Mouse (Mus musculus) megakaryocyte, embryonic 14.5 days (primary cell): ENCODE data around the gene Ush2a. TPM values are rescaled to one million over a fixed set of nuclear protein-coding genes. Genes with fewer than 3 reads are reported as not detected.

Source experiments
- H3K27me3 ChIP-seq: replicated peaks from 2 replicates; pipeline ENCODE3; 2012; ENCODE audit warnings: inconsistent platforms
- H3K36me3 ChIP-seq: replicated peaks from 2 replicates; pipeline ENCODE3; 2012; ENCODE audit warnings: low read length, inconsistent platforms, mixed read lengths
- H3K4me1 ChIP-seq: 2 replicates; pipeline ENCODE4 v1.6.1; 2012; ENCODE audit warnings: inconsistent platforms
- H3K4me3 ChIP-seq: replicated peaks from 2 replicates; pipeline ENCODE3; 2012; ENCODE audit warnings: moderate library complexity, mild to moderate bottlenecking, inconsistent platforms
- H3K9me3 ChIP-seq: 2 replicates; pipeline ENCODE4 v1.6.1; 2012; ENCODE audit warnings: inconsistent platforms
- FLI1 ChIP-seq: IDR thresholded peaks from 2 replicates; pipeline ENCODE4 v1.6.1; 2012; ENCODE audit warnings: low read length, inconsistent platforms, mixed read lengths
- GATA1 ChIP-seq: IDR thresholded peaks from 3 replicates; pipeline ENCODE4 v1.6.1; 2012; ENCODE audit warnings: mixed read lengths, low read length, inconsistent platforms, borderline replicate concordance
- polyA plus RNA-seq: library from polyadenylated mRNA; stranded (reverse); fragments of >175 nt; gene quantifications from 2 replicates; pipeline ENCODE4 v1.2.3, GENCODE M21; 2012; ENCODE audit warnings: low replicate concordance; ENCODE audit not compliant: insufficient read depth

The Ush2a gene
- polyA plus RNA-seq, 1 experiment = not detected

- no peaks in the 10 kb centered on the region for H3K36me3 ChIP-seq
- peaks cover 12% of the 10 kb centered on the region; the same call in 1 of the 2 replicates for H3K9me3 ChIP-seq
Observed at GRCm38 (mm10) chr1:188537021-188537420, 275.2 kb downstream of the Ush2a start.

GRCm38 (mm10) chr1:188539621-188540020 lies 277.8 kb downstream of the Ush2a start:
- H3K36me3 ChIP-seq = no peaks in the 10 kb centered on the region
- peaks cover 8% of the 10 kb centered on the region for H3K4me1 ChIP-seq
- H3K4me3 ChIP-seq = no peak overlapping the region
- no peaks in the 10 kb centered on the region for H3K27me3 ChIP-seq
- TF ChIP-seq FLI1 (no peak), GATA1 (no peak)
- peaks cover 12% of the 10 kb centered on the region; the same call in 1 of the 2 replicates for H3K9me3 ChIP-seq

More at GRCm38 (mm10) chr1:188537021-188537420, 275.2 kb downstream of the Ush2a start:
- TF ChIP-seq GATA1 (no peak), FLI1 (no peak)
- Histone ChIP-seq H3K4me3 (no peak overlapping the region), H3K4me1 (peaks cover 18% of the 10 kb centered on the region), H3K27me3 (no peaks in the 10 kb centered on the region)

- Histone ChIP-seq H3K9me3 (peaks cover 12% of the 10 kb centered on the region; the same call in 1 of the 2 replicates), H3K27me3 (no peaks in the 10 kb centered on the region), H3K4me3 (no peak overlapping the region), H3K36me3 (no peaks in the 10 kb centered on the region), H3K4me1 (peaks cover 4% of the 10 kb centered on the region)
- no peak for TF ChIP-seq FLI1
- TF ChIP-seq GATA1 = no peak
Observed at GRCm38 (mm10) chr1:188541492-188541891, 279.7 kb downstream of the Ush2a start.

DNA sequence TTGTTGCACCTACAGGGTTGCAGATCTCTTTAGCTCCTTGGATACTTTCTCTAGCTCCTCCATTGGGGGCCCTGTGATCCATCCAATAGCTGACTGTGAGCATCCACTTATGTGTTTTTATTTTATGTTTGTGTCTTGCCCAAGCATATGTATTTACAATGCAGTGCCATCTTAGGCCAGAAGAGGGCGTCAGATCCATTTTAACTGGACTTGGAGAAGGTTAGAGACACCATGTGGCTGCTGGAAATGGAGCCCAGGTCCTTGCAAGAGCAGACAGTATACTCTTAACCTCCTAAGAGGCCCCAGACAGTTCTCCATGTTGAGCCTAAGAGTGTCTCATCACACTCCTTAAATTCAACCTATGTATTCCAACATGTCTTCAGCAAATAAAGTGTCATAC lies 281.5 kb downstream of the Ush2a start:
- no peaks in the 10 kb centered on the region for H3K36me3 ChIP-seq
- H3K4me1 ChIP-seq = no peaks in the 10 kb centered on the region
- H3K4me3 ChIP-seq = no peak overlapping the region
- H3K27me3 ChIP-seq = no peaks in the 10 kb centered on the region
- TF ChIP-seq GATA1 (no peak), FLI1 (no peak)
- peaks cover 12% of the 10 kb centered on the region; the same call in 1 of the 2 replicates for H3K9me3 ChIP-seq

GRCm38 (mm10) chr1:188549686-188550085 lies 287.9 kb downstream of the Ush2a start:
- no peak overlapping the region for H3K4me3 ChIP-seq
- TF ChIP-seq GATA1 = no peak
- TF ChIP-seq FLI1 = no peak

DNA sequence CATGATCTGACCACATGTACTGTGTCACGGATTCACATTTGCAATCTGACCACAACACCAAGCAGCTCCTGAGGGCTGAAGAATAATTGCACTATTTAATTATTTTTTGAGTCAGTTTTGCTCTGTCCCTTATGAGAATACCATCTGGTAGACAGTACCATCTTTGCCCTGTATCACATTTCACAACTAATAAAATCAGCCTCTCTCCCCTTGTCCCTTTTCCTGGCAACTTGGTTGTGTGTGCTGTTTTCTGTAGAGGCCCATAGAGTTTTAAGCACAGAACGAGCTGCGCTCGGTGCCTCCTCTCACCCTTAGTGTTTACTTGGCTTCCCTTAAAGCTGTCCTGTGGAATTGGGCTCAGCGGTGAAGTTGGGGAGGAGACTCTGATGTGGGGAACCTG lies 290.0 kb downstream of the Ush2a start:
- Histone ChIP-seq H3K4me3 (no peak overlapping the region), H3K4me1 (0 out of 2 replicates have a peak, but pooled peaks cover 4% of the 10 kb centered on the region), H3K9me3 (no peaks in the 10 kb centered on the region), H3K36me3 (no peaks in the 10 kb centered on the region), H3K27me3 (peaks cover 2% of the 10 kb centered on the region)
- TF ChIP-seq FLI1 (no peak), GATA1 (no peak)

More at GRCm38 (mm10) chr1:188549686-188550085, 287.9 kb downstream of the Ush2a start:
- Histone ChIP-seq H3K27me3 (no peaks in the 10 kb centered on the region), H3K9me3 (no peaks in the 10 kb centered on the region), H3K36me3 (no peaks in the 10 kb centered on the region), H3K4me1 (0 out of 2 replicates have a peak, but pooled peaks cover 4% of the 10 kb centered on the region)

GRCm38 (mm10) chr1:188558911-188559310 lies 297.1 kb downstream of the Ush2a start:
- no peaks in the 10 kb centered on the region for H3K9me3 ChIP-seq
- no peaks in the 10 kb centered on the region for H3K36me3 ChIP-seq

DNA sequence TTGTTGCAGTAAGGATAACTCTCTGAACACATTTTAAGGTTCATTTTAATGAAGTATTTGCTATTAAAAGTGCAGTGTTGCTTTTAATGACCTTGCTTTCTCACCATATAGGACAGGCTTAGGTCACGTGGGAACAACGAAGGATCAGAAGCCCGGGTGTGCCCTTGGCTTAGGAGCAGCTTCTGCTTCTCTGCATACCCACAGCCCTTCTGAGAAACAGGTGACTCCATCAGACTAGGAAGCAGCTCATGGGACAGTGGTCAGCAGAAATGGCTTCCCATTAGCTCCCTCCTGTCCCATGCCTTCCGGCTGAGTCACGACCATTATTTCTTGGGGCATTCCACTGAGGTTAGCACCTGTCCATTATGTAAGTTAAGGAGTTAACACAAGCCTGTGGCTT lies 304.4 kb downstream of the Ush2a start:
- Histone ChIP-seq H3K4me3 (no peak overlapping the region), H3K27me3 (peaks cover 2% of the 10 kb centered on the region), H3K4me1 (no peaks in the 10 kb centered on the region), H3K9me3 (no peaks in the 10 kb centered on the region), H3K36me3 (no peaks in the 10 kb centered on the region)
- TF ChIP-seq GATA1 = no peak

More at GRCm38 (mm10) chr1:188558911-188559310, 297.1 kb downstream of the Ush2a start:
- TF ChIP-seq GATA1 = no peak
- TF ChIP-seq FLI1 = no peak
- Histone ChIP-seq H3K27me3 (peaks cover 2% of the 10 kb centered on the region), H3K4me1 (peaks cover 5% of the 10 kb centered on the region; the same call in 1 of the 2 replicates), H3K4me3 (no peak overlapping the region)

DNA sequence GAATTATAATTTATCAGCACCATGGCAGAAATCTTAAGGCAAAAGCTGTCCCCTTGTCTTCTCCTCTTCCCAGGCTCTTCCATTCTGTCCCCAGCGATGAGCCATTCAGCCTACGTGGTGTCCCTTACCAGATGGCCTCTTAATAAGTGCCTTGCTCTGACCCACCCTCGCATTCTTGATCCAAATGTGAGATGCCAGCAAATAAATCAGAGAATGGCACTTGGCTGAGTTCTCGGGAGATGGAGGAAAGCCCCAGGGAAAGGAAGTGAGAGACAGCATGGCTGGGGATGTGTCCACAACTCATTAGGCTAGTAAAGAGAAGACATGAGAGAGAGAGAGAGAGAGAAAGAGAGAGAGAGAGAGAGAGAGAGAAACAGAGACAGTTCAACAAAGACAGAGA lies 305.7 kb downstream of the Ush2a start:
- no peaks in the 10 kb centered on the region for H3K36me3 ChIP-seq
- 0 out of 2 replicates have a peak, but pooled peaks cover 5% of the 10 kb centered on the region for H3K9me3 ChIP-seq
- peaks cover 2% of the 10 kb centered on the region for H3K27me3 ChIP-seq
- H3K4me1 ChIP-seq = no peaks in the 10 kb centered on the region
- H3K4me3 ChIP-seq = no peak overlapping the region
- no peak for TF ChIP-seq GATA1
- TF ChIP-seq FLI1 = no peak

GRCm38 (mm10) chr1:188568295-188568961 lies 306.6 kb downstream of the Ush2a start:
- 0 out of 2 replicates have a peak, but pooled peaks cover 5% of the 10 kb centered on the region for H3K9me3 ChIP-seq
- H3K4me3 ChIP-seq = no peak overlapping the region
- H3K36me3 ChIP-seq = no peaks in the 10 kb centered on the region
- H3K4me1 ChIP-seq = no peaks in the 10 kb centered on the region
- TF ChIP-seq FLI1 (no peak), GATA1 (no peak)
- H3K27me3 ChIP-seq = peaks cover 2% of the 10 kb centered on the region

- Histone ChIP-seq H3K4me3 (no peak overlapping the region), H3K27me3 (no peaks in the 10 kb centered on the region), H3K4me1 (0 out of 2 replicates have a peak, but pooled peaks cover 3% of the 10 kb centered on the region), H3K36me3 (no peaks in the 10 kb centered on the region), H3K9me3 (0 out of 2 replicates have a peak, but pooled peaks cover 5% of the 10 kb centered on the region)
- TF ChIP-seq FLI1 = no peak
- no peak for TF ChIP-seq GATA1
Observed at GRCm38 (mm10) chr1:188576246-188576747, 314.5 kb downstream of the Ush2a start.
